21 mouse cellular contexts compared by ENCODE assay signal in genomic region chr11:100385016-100385415, GRCm38 (mm10). TPM values are rescaled to one million over a fixed set of nuclear protein-coding genes. Genes with fewer than 3 reads are reported as not detected.
"Had no signal": no experiment of that assay in that cellular context is flagged by ENCODE, and none has a peak within 500 bp of the region (broad histone marks: within the 10 kb centered on the region; RNA-seq: fewer than 3 reads in every experiment).

No protein-coding gene starts in this region.

- H3K27me3 ChIP-seq: liver, embryonic 15.5 days; neural tube, embryonic 13.5 days; stomach, embryonic 15.5 days had no signal

- DNase-seq: kidney, adult 9 months; kidney, postnatal 10 days; kidney, postnatal 4 days; lung, adult 2 months; lung, postnatal 14 days; retina, postnatal 1 day; thymus, postnatal 4 days had no signal

- H3K4me2 ChIP-seq: liver, embryonic 11.5 days; liver, embryonic 15.5 days; midbrain, embryonic 11.5 days; neural tube, embryonic 13.5 days; stomach, embryonic 15.5 days had no signal

- H3K27ac ChIP-seq: limb, embryonic 10.5 days; liver, embryonic 15.5 days; macrophage; neural tube, embryonic 13.5 days; stomach, embryonic 15.5 days had no signal

- H3K9ac ChIP-seq: liver, embryonic 15.5 days; neural tube, embryonic 13.5 days; stomach, embryonic 15.5 days had no signal

- H3K4me3 ChIP-seq: limb, embryonic 10.5 days; liver, embryonic 15.5 days; megakaryocyte, embryonic 14.5 days; neural tube, embryonic 13.5 days; stomach, embryonic 15.5 days had no signal

- ATAC-seq: midbrain, embryonic 16.5 days had no signal

- H3K9me3 ChIP-seq: limb, embryonic 10.5 days; liver, embryonic 15.5 days; megakaryocyte, embryonic 14.5 days; neural tube, embryonic 13.5 days; stomach, embryonic 15.5 days had no signal

RNA-seq across cellular contexts. Expression of gene Hap1, which starts 29.1 kb away (rescaled TPM):
- polyA plus RNA-seq: macrophage had no signal

RNA-seq across cellular contexts. Expression of gene Fkbp10, which starts 30.5 kb away (rescaled TPM):
- polyA plus RNA-seq: macrophage had no signal

RNA-seq across cellular contexts. Expression of gene Gast, which starts 50.8 kb away (rescaled TPM):
- total RNA-seq: layer of hippocampus, adult 8-10 months; layer of hippocampus, postnatal 14 days; left cerebral cortex, adult 18-20 months; left cerebral cortex, postnatal 10 days had no signal
- polyA plus RNA-seq: limb, embryonic 10.5 days; liver, embryonic 11.5 days; liver, embryonic 15.5 days; lung, adult 2 months; macrophage; neural tube, embryonic 13.5 days; spleen, adult 2 months had no signal
